ENCODE assay signal across 21 mouse cellular contexts in the genomic region with DNA sequence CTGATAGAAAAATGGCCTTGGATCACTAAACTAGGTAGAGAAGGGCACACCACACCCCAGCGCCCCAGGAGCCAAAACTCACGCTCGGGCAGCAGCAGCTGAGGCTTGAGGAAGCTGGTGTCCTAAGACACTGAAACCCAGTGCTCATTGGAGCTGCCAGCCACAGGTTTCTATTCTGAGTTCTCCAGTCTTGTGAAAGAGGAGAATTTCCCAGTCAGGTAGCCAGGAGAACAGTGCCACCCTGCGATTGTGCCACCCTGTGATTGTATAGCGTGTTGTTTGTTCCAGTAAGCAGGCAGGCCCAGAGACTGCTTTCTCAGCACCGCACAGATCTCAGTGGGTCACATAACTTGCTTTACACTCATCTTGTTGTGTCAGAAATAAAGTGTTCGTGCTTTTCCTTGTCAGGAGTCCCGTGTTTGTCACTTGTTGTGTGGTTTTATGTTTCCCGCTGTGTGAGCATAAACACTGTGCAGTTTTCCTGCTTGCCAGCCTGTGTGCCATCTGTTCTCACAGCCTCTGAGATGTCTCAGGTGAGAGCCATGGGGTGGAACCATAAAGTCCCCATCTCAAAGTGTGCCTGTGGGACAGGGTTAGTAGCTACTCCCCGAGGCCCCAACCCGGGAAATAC. TPM values are rescaled to one million over a fixed set of nuclear protein-coding genes. Genes with fewer than 3 reads are reported as not detected.
A peak's percentile ranks its signal among the peaks of the same experiment; 100 is the strongest.
DNase-seq lines count a peak whose midpoint lies in the region; ATAC-seq and TF ChIP-seq lines count a peak whose summit lies in the region.
"Had no signal": no experiment of that assay in that cellular context is flagged by ENCODE, and none has a peak within 500 bp of the region (broad histone marks: within the 10 kb centered on the region; RNA-seq: fewer than 3 reads in every experiment).

No protein-coding gene starts in this region.

- no peak overlapping the region for H3K4me3 ChIP-seq in gastrocnemius, adult 2 months
- no peak overlapping the region for H3K4me3 ChIP-seq in midbrain, embryonic 11.5 days (ENCODE audit: low read depth, low read length)
- H3K4me3 ChIP-seq in midbrain, embryonic 14.5 days (replicated peaks; ENCODE audit: low read depth, low read length): no peak overlapping the region
- H3K4me3 ChIP-seq: hindbrain, embryonic 13.5 days; midbrain, embryonic 12.5 days had no signal

- 93% methylated on average over 11 of the region's 11 CpGs for WGBS in midbrain, embryonic 11.5 days
- WGBS in midbrain, embryonic 14.5 days: 96% methylated on average over 11 of the region's 11 CpGs

- H3K4me1 ChIP-seq in midbrain, embryonic 11.5 days (ENCODE audit: control insufficient read depth, insufficient read depth, low read length): no peaks in the 10 kb centered on the region
- H3K4me1 ChIP-seq in midbrain, embryonic 14.5 days (ENCODE audit: control insufficient read depth, insufficient read depth, low read length): no peaks in the 10 kb centered on the region
- H3K4me1 ChIP-seq: hindbrain, embryonic 13.5 days; midbrain, embryonic 12.5 days had no signal

- H3K4me2 ChIP-seq in midbrain, embryonic 11.5 days: no peak overlapping the region
- no peak overlapping the region for H3K4me2 ChIP-seq in midbrain, embryonic 14.5 days (ENCODE audit: low read length)
- H3K4me2 ChIP-seq: hindbrain, embryonic 13.5 days; midbrain, embryonic 12.5 days had no signal

- H3K27me3 ChIP-seq in midbrain, embryonic 11.5 days (ENCODE audit: control insufficient read depth, insufficient read depth, low read length): no peaks in the 10 kb centered on the region
- no peaks in the 10 kb centered on the region for H3K27me3 ChIP-seq in midbrain, embryonic 14.5 days (ENCODE audit: control insufficient read depth, insufficient read depth, low read length)
- H3K27me3 ChIP-seq: CH12.LX; hindbrain, embryonic 13.5 days; midbrain, embryonic 12.5 days; Patski had no signal

- no peak overlapping the region for H3K9ac ChIP-seq in midbrain, embryonic 11.5 days (ENCODE audit: low read length)
- H3K9ac ChIP-seq in midbrain, embryonic 14.5 days (replicated peaks; ENCODE audit: low read length): no peak overlapping the region
- H3K9ac ChIP-seq: hindbrain, embryonic 13.5 days; liver, postnatal 0 days; midbrain, embryonic 12.5 days had no signal

- ATAC-seq in midbrain, embryonic 11.5 days (ENCODE audit: low FRiP score): no peak
- ATAC-seq in midbrain, embryonic 14.5 days (ENCODE audit: low FRiP score, low TSS enrichment): no peak
- ATAC-seq: forebrain, embryonic 14.5 days; liver, postnatal 0 days; lung, postnatal 0 days; Patski had no signal

- H3K9me3 ChIP-seq in midbrain, embryonic 11.5 days (ENCODE audit: control insufficient read depth, low read length): no peaks in the 10 kb centered on the region
- H3K9me3 ChIP-seq in midbrain, embryonic 14.5 days (ENCODE audit: control insufficient read depth, low read length): no peaks in the 10 kb centered on the region
- H3K9me3 ChIP-seq: G1E; hindbrain, embryonic 13.5 days; midbrain, embryonic 12.5 days had no signal

- DNase-seq in gastrocnemius, adult 2 months: peak; percentile 75
- DNase-seq in gastrocnemius, postnatal 14 days: no peak
- peak; percentile 57 for DNase-seq in midbrain, embryonic 11.5 days (ENCODE audit: low spot score, missing footprints)
- no peak for DNase-seq in midbrain, embryonic 14.5 days
- peak; percentile 57 for DNase-seq in cerebellum, adult 8-10 months
- peak; percentile 37 for DNase-seq in gastrocnemius, postnatal 25 days
- no peak for DNase-seq in left cerebral cortex, postnatal 4 days
- DNase-seq in frontal cortex, postnatal 36 days (ENCODE audit: low spot score in 2 of 2): no peak
- DNase-seq: B cell, adult 2 months; kidney, adult 11 months; liver, postnatal 0 days had no signal

- peak; percentile 52 for TF ChIP-seq CTCF in gastrocnemius, adult 2 months (IDR thresholded peaks at IDR 0.05)

- H3K36me3 ChIP-seq in midbrain, embryonic 11.5 days (ENCODE audit: control insufficient read depth, insufficient read depth, low read length): peaks cover 4% of the 10 kb centered on the region; the same call in 1 of the 2 replicates
- H3K36me3 ChIP-seq in midbrain, embryonic 14.5 days (ENCODE audit: control insufficient read depth, insufficient read depth, low read length): peaks cover 70% of the 10 kb centered on the region

- peak overlapping the region; percentile 72 for H3K27ac ChIP-seq in gastrocnemius, adult 2 months
- no peak overlapping the region for H3K27ac ChIP-seq in midbrain, embryonic 11.5 days (ENCODE audit: low read depth, low read length)
- no peak overlapping the region for H3K27ac ChIP-seq in midbrain, embryonic 14.5 days (replicated peaks; ENCODE audit: low read depth, low read length)
- H3K27ac ChIP-seq: hindbrain, embryonic 13.5 days; kidney, postnatal 0 days; macrophage; midbrain, embryonic 12.5 days; stomach, postnatal 0 days had no signal

- intact Hi-C loops in gastrocnemius, adult 2 months (cut with DNase I): loop anchor here (2.0 to 10.0 kb wide), 3 partner anchors 17 to 397 kb away; a partner anchor contains a TSS
- intact Hi-C loops in gastrocnemius, postnatal 14 days (cut with DNase I; ENCODE audit: low total_unique reads): loop anchor here (5.0 kb wide), 1 partner anchor 50 kb away; no protein-coding TSS in a partner anchor
- intact Hi-C loops in left cerebral cortex, postnatal 4 days (cut with DNase I): no loop called here

RNA-seq across cellular contexts. Expression of a gene that starts 44.4 kb away (rescaled TPM):
- total RNA-seq in gastrocnemius, adult 2 months (2021): 10 to 100 TPM; 13.0 to 17.7 TPM
- 10 to 100 TPM; 22.2 to 22.4 TPM for total RNA-seq in gastrocnemius, postnatal 14 days (2021)
- polyA plus RNA-seq in midbrain, embryonic 11.5 days (2014; fragmentation: Nextera tagmentation; extraction: Ambion mirVana): 25.6 and 30.7 TPM in 2 replicates
- polyA plus RNA-seq in midbrain, embryonic 14.5 days (2014; fragmentation: Nextera tagmentation; extraction: Ambion mirVana): 44.7 and 65.1 TPM in 2 replicates
- 10 to 100 TPM; 12.5 to 16.8 TPM for total RNA-seq in gastrocnemius, postnatal 25 days (2021)
- 100 to 1,000 TPM in 1 of 2 experiments, 10 to 100 TPM in 1; 96.4 to 110 TPM for total RNA-seq in left cerebral cortex, postnatal 4 days (2021)

RNA-seq across cellular contexts. Expression of a gene that starts 54.2 kb away (rescaled TPM):
- 10 to 100 TPM; 19.0 to 22.9 TPM for total RNA-seq in gastrocnemius, adult 2 months (2021)
- 10 to 100 TPM; 24.7 to 29.9 TPM for total RNA-seq in gastrocnemius, postnatal 14 days (2021)
- 405 and 408 TPM in 2 replicates for polyA plus RNA-seq in midbrain, embryonic 11.5 days (2014; fragmentation: Nextera tagmentation; extraction: Ambion mirVana)
- polyA plus RNA-seq in midbrain, embryonic 14.5 days (2014; fragmentation: Nextera tagmentation; extraction: Ambion mirVana): 116 and 129 TPM in 2 replicates
- total RNA-seq in gastrocnemius, postnatal 25 days (2021): 10 to 100 TPM; 18.4 to 22.9 TPM
- total RNA-seq in left cerebral cortex, postnatal 4 days (2021): 10 to 100 TPM; 74.2 to 81.4 TPM

RNA-seq across cellular contexts. Expression of a gene that starts 59.7 kb away (rescaled TPM):
- 10 to 100 TPM; 23.2 to 28.1 TPM for total RNA-seq in gastrocnemius, adult 2 months (2021)
- total RNA-seq in gastrocnemius, postnatal 14 days (2021): 10 to 100 TPM; 20.4 to 22.1 TPM
- polyA plus RNA-seq in midbrain, embryonic 11.5 days (2014; fragmentation: Nextera tagmentation; extraction: Ambion mirVana): 54.2 and 57.1 TPM in 2 replicates
- polyA plus RNA-seq in midbrain, embryonic 14.5 days (2014; fragmentation: Nextera tagmentation; extraction: Ambion mirVana): 43.8 and 51.3 TPM in 2 replicates
- total RNA-seq in gastrocnemius, postnatal 25 days (2021): 10 to 100 TPM; 21.1 to 22.5 TPM
- 10 to 100 TPM; 23.5 to 23.9 TPM for total RNA-seq in left cerebral cortex, postnatal 4 days (2021)

Comparison
In these comparisons a context has a peak if more than half of its experiments do, and no peak if none do; other contexts are left out.
1. DNase-seq: peak in gastrocnemius, adult 2 months (single experiment), midbrain, embryonic 11.5 days (single experiment), cerebellum, adult 8-10 months (single experiment) and gastrocnemius, postnatal 25 days (single experiment); none in gastrocnemius, postnatal 14 days (single experiment), midbrain, embryonic 14.5 days (single experiment), left cerebral cortex, postnatal 4 days (single experiment) and frontal cortex, postnatal 36 days (0 of 2).
2. RNA of a gene that starts 44.4 kb away (total RNA-seq): 96.4 to 110 TPM in left cerebral cortex, postnatal 4 days; 22.2 to 22.4 TPM in gastrocnemius, postnatal 14 days, 13.0 to 17.7 TPM in gastrocnemius, adult 2 months and 12.5 to 16.8 TPM in gastrocnemius, postnatal 25 days; every median in the first group is over 4 times any median in the second.